Mouse (Mus musculus): Measurements from ENCODE around the gene Gm10518. TPM values are rescaled to one million over a fixed set of nuclear protein-coding genes. Genes with fewer than 3 reads are reported as not detected.
"Not testable (repeated sequence)": the region's sequence is repeated elsewhere in the genome, so short reads cannot be mapped to it uniquely, and the experiment has no call there.

The Gm10518 gene
- polyA plus RNA-seq, 1 experiment from 2014 or later, result not detected

GRCm38 (mm10) chr1:179813385-179813784 lies 10.2 kb downstream of the Gm10518 start:
- H3K27ac ChIP-seq, result no peak overlapping the region
- no peak overlapping the region for H3K4me3 ChIP-seq (ENCODE audit: inconsistent target)
- WGBS (ENCODE audit: missing documents), result 37% methylated on average over 2 of the region's 2 CpGs
- H3K36me3 ChIP-seq (ENCODE audit: inconsistent target), result no peaks in the 10 kb centered on the region
- no peaks in the 10 kb centered on the region for H3K79me2 ChIP-seq (ENCODE audit: inconsistent target)

GRCm38 (mm10) chr1:179814616-179815015 lies 11.4 kb downstream of the Gm10518 start:
- Histone ChIP-seq H3K4me3 (ENCODE audit: inconsistent target) (no peak overlapping the region), H3K79me2 (ENCODE audit: inconsistent target) (no peaks in the 10 kb centered on the region), H3K27ac (no peak overlapping the region), H3K36me3 (ENCODE audit: inconsistent target) (no peaks in the 10 kb centered on the region)
- WGBS (ENCODE audit: missing documents), result 94% methylated on average over 2 of the region's 2 CpGs

GRCm38 (mm10) chr1:179818490-179819278 lies 15.5 kb downstream of the Gm10518 start:
- not testable (repeated sequence) for H3K79me2 ChIP-seq (ENCODE audit: inconsistent target); H3K4me3 ChIP-seq (ENCODE audit: inconsistent target); H3K27ac ChIP-seq; H3K36me3 ChIP-seq (ENCODE audit: inconsistent target)
- 72% methylated on average over 11 of the region's 11 CpGs for WGBS (ENCODE audit: missing documents)

GRCm38 (mm10) chr1:179824549-179824948 lies 21.4 kb downstream of the Gm10518 start:
- Histone ChIP-seq H3K4me3 (ENCODE audit: inconsistent target) (no peak overlapping the region), H3K36me3 (ENCODE audit: inconsistent target) (no peaks in the 10 kb centered on the region), H3K27ac (no peak overlapping the region), H3K79me2 (ENCODE audit: inconsistent target) (no peaks in the 10 kb centered on the region)
- 95% methylated on average over 5 of the region's 5 CpGs for WGBS (ENCODE audit: missing documents)

GRCm38 (mm10) chr1:179828051-179828450 lies 24.9 kb downstream of the Gm10518 start:
- Histone ChIP-seq H3K36me3 (ENCODE audit: inconsistent target) (no peaks in the 10 kb centered on the region), H3K79me2 (ENCODE audit: inconsistent target) (no peaks in the 10 kb centered on the region), H3K4me3 (ENCODE audit: inconsistent target) (no peak overlapping the region), H3K27ac (no peak overlapping the region)
- 96% methylated on average over 5 of the region's 5 CpGs for whole genome bisulfite sequencing (ENCODE audit: missing documents)

GRCm38 (mm10) chr1:179828900-179829299 lies 25.7 kb downstream of the Gm10518 start:
- no peak overlapping the region for H3K4me3 ChIP-seq (ENCODE audit: inconsistent target)
- no peak overlapping the region for H3K27ac ChIP-seq
- WGBS (ENCODE audit: missing documents), result 28% methylated on average over 4 of the region's 4 CpGs
- H3K79me2 ChIP-seq (ENCODE audit: inconsistent target), result no peaks in the 10 kb centered on the region
- no peaks in the 10 kb centered on the region for H3K36me3 ChIP-seq (ENCODE audit: inconsistent target)

GRCm38 (mm10) chr1:179832710-179833240 lies 29.6 kb downstream of the Gm10518 start:
- H3K4me3 ChIP-seq (ENCODE audit: inconsistent target), result no peak overlapping the region
- H3K27ac ChIP-seq, result no peak overlapping the region
- H3K79me2 ChIP-seq (ENCODE audit: inconsistent target), result no peaks in the 10 kb centered on the region
- no peaks in the 10 kb centered on the region for H3K36me3 ChIP-seq (ENCODE audit: inconsistent target)
- WGBS (ENCODE audit: missing documents), result 44% methylated on average over 7 of the region's 7 CpGs

GRCm38 (mm10) chr1:179833596-179833995 lies 30.4 kb downstream of the Gm10518 start:
- Histone ChIP-seq H3K4me3 (ENCODE audit: inconsistent target) (no peak overlapping the region), H3K27ac (no peak overlapping the region)
- WGBS (ENCODE audit: missing documents), result 93% methylated on average over 1 of the region's 1 CpGs

GRCm38 (mm10) chr1:179835753-179836425 lies 32.7 kb downstream of the Gm10518 start:
- 100% methylated on average over 1 of the region's 1 CpGs for WGBS (ENCODE audit: missing documents)
- H3K4me3 ChIP-seq (ENCODE audit: inconsistent target), result no peak overlapping the region
- H3K27ac ChIP-seq, result no peak overlapping the region
- no peaks in the 10 kb centered on the region for H3K79me2 ChIP-seq (ENCODE audit: inconsistent target)
- no peaks in the 10 kb centered on the region for H3K36me3 ChIP-seq (ENCODE audit: inconsistent target)

More at GRCm38 (mm10) chr1:179833596-179833995, 30.4 kb downstream of the Gm10518 start:
- Histone ChIP-seq H3K79me2 (ENCODE audit: inconsistent target) (no peaks in the 10 kb centered on the region), H3K36me3 (ENCODE audit: inconsistent target) (no peaks in the 10 kb centered on the region)

GRCm38 (mm10) chr1:179836426-179837404 lies 33.5 kb downstream of the Gm10518 start:
- Histone ChIP-seq H3K79me2 (ENCODE audit: inconsistent target) (no peaks in the 10 kb centered on the region), H3K36me3 (ENCODE audit: inconsistent target) (no peaks in the 10 kb centered on the region), H3K27ac (no peak overlapping the region), H3K4me3 (ENCODE audit: inconsistent target) (no peak overlapping the region)
- 95% methylated on average over 7 of the region's 7 CpGs for WGBS (ENCODE audit: missing documents)

GRCm38 (mm10) chr1:179842568-179842967 lies 39.4 kb downstream of the Gm10518 start:
- Histone ChIP-seq H3K79me2 (ENCODE audit: inconsistent target) (no peaks in the 10 kb centered on the region), H3K36me3 (ENCODE audit: inconsistent target) (no peaks in the 10 kb centered on the region), H3K27ac (no peak overlapping the region), H3K4me3 (ENCODE audit: inconsistent target) (no peak overlapping the region)
- WGBS (ENCODE audit: missing documents), result 10% methylated on average over 7 of the region's 7 CpGs

GRCm38 (mm10) chr1:179843981-179844380 lies 40.8 kb downstream of the Gm10518 start:
- WGBS (ENCODE audit: missing documents), result 68% methylated on average over 3 of the region's 3 CpGs
- H3K79me2 ChIP-seq (ENCODE audit: inconsistent target), result no peaks in the 10 kb centered on the region
- no peak overlapping the region for H3K27ac ChIP-seq

GRCm38 (mm10) chr1:179844894-179845293 lies 41.7 kb downstream of the Gm10518 start:
- no peaks in the 10 kb centered on the region for H3K36me3 ChIP-seq (ENCODE audit: inconsistent target)
- no peak overlapping the region for H3K27ac ChIP-seq
- H3K4me3 ChIP-seq (ENCODE audit: inconsistent target), result no peak overlapping the region
- H3K79me2 ChIP-seq (ENCODE audit: inconsistent target), result no peaks in the 10 kb centered on the region
- WGBS (ENCODE audit: missing documents), result 23% methylated on average over 5 of the region's 5 CpGs

More at GRCm38 (mm10) chr1:179843981-179844380, 40.8 kb downstream of the Gm10518 start:
- Histone ChIP-seq H3K4me3 (ENCODE audit: inconsistent target) (no peak overlapping the region), H3K36me3 (ENCODE audit: inconsistent target) (no peaks in the 10 kb centered on the region)

- WGBS (ENCODE audit: missing documents), result 92% methylated on average over 16 of the region's 16 CpGs
- Histone ChIP-seq H3K27ac (no peak overlapping the region), H3K79me2 (ENCODE audit: inconsistent target) (no peaks in the 10 kb centered on the region), H3K36me3 (ENCODE audit: inconsistent target) (no peaks in the 10 kb centered on the region), H3K4me3 (ENCODE audit: inconsistent target) (no peak overlapping the region)
These were observed 42.8 kb downstream of the Gm10518 start for GRCm38 (mm10) chr1:179845832-179846499.

Data from macrophage (primary cell).